Mouse (Mus musculus) small intestine, adult 2 months (tissue): ENCODE measurements around the gene Srarp.

ENCODE experiments used
- CTCF ChIP-seq: fragments of 200-500 bp; IDR thresholded peaks from 2 replicates; pipeline ENCODE4 v1.5.1; 2012; ENCODE audit warnings: low read depth, mild to moderate bottlenecking, control low read depth, inconsistent platforms, low read length, moderate library complexity, mixed read lengths; ENCODE audit not compliant: insufficient replicate concordance, insufficient read length; ENCODE audit errors: extremely low read depth
- POLR2A ChIP-seq: fragments of 200-500 bp; IDR thresholded peaks from 2 replicates; pipeline ENCODE4 v1.6.1; 2012; ENCODE audit warnings: low read depth, mild to moderate bottlenecking, control low read depth, inconsistent platforms, low read length, moderate library complexity

DNA sequence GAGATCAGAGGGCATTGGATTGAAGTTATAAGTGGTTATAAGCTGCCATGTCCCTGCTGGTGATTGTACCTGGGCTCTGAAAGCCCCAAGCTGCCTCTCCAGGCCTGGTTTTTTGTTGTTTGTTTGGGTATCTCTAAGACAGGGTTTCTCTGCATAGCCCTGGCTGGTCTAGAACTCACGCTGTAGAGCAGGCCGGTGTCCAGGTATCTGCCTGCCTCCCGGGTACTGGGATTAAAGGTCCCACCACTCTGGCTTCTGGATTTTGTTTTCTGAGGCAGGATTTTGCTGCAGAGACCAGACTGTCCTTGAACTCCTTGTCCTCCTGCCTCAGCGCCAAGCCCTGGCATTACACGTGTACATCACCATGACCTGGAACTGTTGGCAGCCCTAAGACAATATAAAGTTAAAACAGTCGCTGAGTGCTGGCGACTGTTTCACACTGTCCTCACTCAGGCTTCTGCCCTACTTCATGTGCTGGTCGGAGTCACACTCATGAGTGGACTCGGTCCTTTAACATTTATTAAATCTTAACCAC, 16.1 kb upstream of the Srarp start:
- TF ChIP-seq POLR2A (no peak), CTCF (no peak)
